Comparison of ENCODE assay signal across 8 mouse cellular contexts in the genomic region with DNA sequence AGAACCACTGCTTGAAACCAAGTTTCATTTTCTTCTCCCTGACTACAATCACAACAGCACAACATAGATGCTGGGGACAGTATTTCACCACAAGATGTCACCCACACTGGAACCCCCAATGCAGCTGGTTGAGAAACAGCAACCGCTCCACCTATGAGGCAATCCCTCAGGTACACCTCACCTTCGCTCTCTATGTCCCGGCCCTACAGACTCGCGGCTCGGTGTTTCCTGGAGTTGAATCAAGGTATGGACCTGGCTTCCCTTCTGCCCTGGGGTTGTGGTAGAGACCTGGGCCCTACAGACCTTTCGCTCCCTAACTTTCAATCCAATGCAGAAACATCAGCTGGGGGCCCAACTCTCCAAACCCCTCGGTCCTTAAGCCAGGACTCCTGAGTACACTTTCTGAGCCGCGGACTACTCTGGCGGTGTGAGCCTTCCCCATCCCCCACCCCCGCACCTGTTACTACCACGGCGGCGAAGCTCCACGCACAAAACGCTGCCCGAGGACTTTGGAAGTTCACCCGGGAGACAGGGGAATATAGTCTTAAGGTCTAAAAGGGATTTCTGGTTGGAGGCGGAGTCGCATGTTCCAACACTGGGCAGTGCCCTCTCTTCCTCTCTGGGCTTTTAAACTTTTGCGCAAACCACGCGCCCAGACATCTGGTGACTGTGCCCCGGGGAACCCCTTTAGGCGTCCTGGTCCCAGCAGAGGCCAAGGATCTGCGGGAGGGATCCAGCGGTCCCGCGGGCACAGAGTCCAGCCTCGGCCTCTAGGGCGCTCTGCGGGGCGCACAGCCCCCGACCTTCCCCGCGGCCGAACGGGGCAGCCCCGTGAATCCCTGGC. TPM values are rescaled to one million over a fixed set of nuclear protein-coding genes. Genes with fewer than 3 reads are reported as not detected.
DNase-seq lines count a peak whose midpoint lies in the region; ATAC-seq and TF ChIP-seq lines count a peak whose summit lies in the region.

No protein-coding gene starts in this region.

- no peaks in the 10 kb centered on the region for H3K27me3 ChIP-seq in heart, embryonic 12.5 days (replicated peaks)
- H3K27me3 ChIP-seq in hindbrain, embryonic 14.5 days (ENCODE audit: control insufficient read depth, insufficient read depth, low read length) = peaks cover 25% of the 10 kb centered on the region
- no peaks in the 10 kb centered on the region for H3K27me3 ChIP-seq in liver, postnatal 0 days (ENCODE audit: insufficient read depth, low read length)
- H3K27me3 ChIP-seq in stomach, embryonic 15.5 days (replicated peaks) = no peaks in the 10 kb centered on the region

- H3K4me3 ChIP-seq in heart, embryonic 12.5 days = peak overlapping the region; percentile 63
- H3K4me3 ChIP-seq in bone marrow macrophage, adult 2 months (ENCODE audit: insufficient read depth, low read length) = peak overlapping the region; percentile 81
- peak overlapping the region; percentile 43 for H3K4me3 ChIP-seq in hindbrain, embryonic 14.5 days (replicated peaks; ENCODE audit: low read length)
- peak overlapping the region; percentile 88 for H3K4me3 ChIP-seq in liver, postnatal 0 days (ENCODE audit: low read depth, low read length)
- peak overlapping the region; percentile 67 for H3K4me3 ChIP-seq in stomach, embryonic 15.5 days (replicated peaks)

- H3K4me1 ChIP-seq in heart, embryonic 12.5 days (replicated peaks) = peaks cover 72% of the 10 kb centered on the region
- peaks cover 62% of the 10 kb centered on the region for H3K4me1 ChIP-seq in bone marrow macrophage, adult 2 months (ENCODE audit: control insufficient read depth, insufficient read depth, low read length)
- peaks cover 32% of the 10 kb centered on the region for H3K4me1 ChIP-seq in hindbrain, embryonic 14.5 days (replicated peaks; ENCODE audit: control insufficient read depth, insufficient read depth, low read length)
- peaks cover 61% of the 10 kb centered on the region for H3K4me1 ChIP-seq in liver, postnatal 0 days (ENCODE audit: insufficient read depth)
- H3K4me1 ChIP-seq in stomach, embryonic 15.5 days = peaks cover 47% of the 10 kb centered on the region

- 0 out of 2 replicates have a peak, but pooled peaks have one; percentile 65 for TF ChIP-seq POLR2A in bone marrow macrophage, adult 2 months (IDR thresholded peaks at IDR 0.05; ENCODE audit: borderline replicate concordance, low read depth, low read length)

- H3K4me2 ChIP-seq in heart, embryonic 12.5 days = peak overlapping the region; percentile 90
- H3K4me2 ChIP-seq in hindbrain, embryonic 14.5 days (replicated peaks) = peak overlapping the region; percentile 71
- H3K4me2 ChIP-seq in liver, postnatal 0 days (ENCODE audit: low read depth, low read length) = peak overlapping the region; percentile 86
- H3K4me2 ChIP-seq in stomach, embryonic 15.5 days = peak overlapping the region; percentile 87

- peak overlapping the region; percentile 76 for H3K9ac ChIP-seq in heart, embryonic 12.5 days
- H3K9ac ChIP-seq in hindbrain, embryonic 14.5 days = peak overlapping the region; percentile 53; the same call in 1 of the 2 replicates
- peak overlapping the region; percentile 88 for H3K9ac ChIP-seq in liver, postnatal 0 days (replicated peaks)
- peak overlapping the region; percentile 71 for H3K9ac ChIP-seq in stomach, embryonic 15.5 days

- no peaks in the 10 kb centered on the region for H3K36me3 ChIP-seq in heart, embryonic 12.5 days
- H3K36me3 ChIP-seq in hindbrain, embryonic 14.5 days (replicated peaks; ENCODE audit: control insufficient read depth, insufficient read depth) = no peaks in the 10 kb centered on the region
- no peaks in the 10 kb centered on the region for H3K36me3 ChIP-seq in liver, postnatal 0 days (replicated peaks; ENCODE audit: insufficient read depth, low read length)
- H3K36me3 ChIP-seq in stomach, embryonic 15.5 days = no peaks in the 10 kb centered on the region

- no peak; the same call in 1 of the 2 replicates for ATAC-seq in heart, embryonic 12.5 days (ENCODE audit: insufficient number of reproducible peaks, low FRiP score)
- ATAC-seq in hindbrain, embryonic 14.5 days (ENCODE audit: low FRiP score) = no peak
- ATAC-seq in liver, postnatal 0 days = peak; percentile 48
- ATAC-seq in stomach, embryonic 15.5 days (ENCODE audit: insufficient read depth, low FRiP score, low read depth) = peak; percentile 19

- intact Hi-C loops in heart, postnatal 25 days (cut with DNase I) = no loop called here

- no peaks in the 10 kb centered on the region for H3K9me3 ChIP-seq in heart, embryonic 12.5 days (replicated peaks)
- no peaks in the 10 kb centered on the region for H3K9me3 ChIP-seq in hindbrain, embryonic 14.5 days (ENCODE audit: control insufficient read depth, low read length)
- no peaks in the 10 kb centered on the region for H3K9me3 ChIP-seq in liver, postnatal 0 days (ENCODE audit: low read length)
- no peaks in the 10 kb centered on the region for H3K9me3 ChIP-seq in stomach, embryonic 15.5 days

- H3K27ac ChIP-seq in heart, embryonic 12.5 days (ENCODE audit: poor library complexity, severe bottlenecking) = no peak overlapping the region
- peak overlapping the region; percentile 56 for H3K27ac ChIP-seq in bone marrow macrophage, adult 2 months (ENCODE audit: insufficient read depth, low read depth, low read length)
- H3K27ac ChIP-seq in hindbrain, embryonic 14.5 days = no peak overlapping the region
- peak overlapping the region; percentile 89 for H3K27ac ChIP-seq in liver, postnatal 0 days (ENCODE audit: low read depth)
- peak overlapping the region; percentile 3; the same call in 1 of the 2 replicates for H3K27ac ChIP-seq in stomach, embryonic 15.5 days

- WGBS in heart, embryonic 12.5 days = 7% methylated on average over 40 of the region's 40 CpGs
- WGBS in hindbrain, embryonic 14.5 days = 7% methylated on average over 40 of the region's 40 CpGs
- WGBS in liver, postnatal 0 days (ENCODE audit: insufficient replicate concordance) = 2% methylated on average over 39 of the region's 40 CpGs
- 7% methylated on average over 40 of the region's 40 CpGs for WGBS in stomach, embryonic 15.5 days

- no peak for TF ChIP-seq CTCF in bone marrow macrophage, adult 2 months (IDR thresholded peaks at IDR 0.05; ENCODE audit: low read depth, low read length)
- peak; percentile 33; the same call in 1 of the 2 replicates for TF ChIP-seq CTCF in liver, postnatal 0 days (IDR thresholded peaks at IDR 0.05; ENCODE audit: low read depth)

- TF ChIP-seq EP300 in liver, postnatal 0 days (IDR thresholded peaks at IDR 0.05; ENCODE audit: low read depth) = no peak

- no peak for DNase-seq in heart, postnatal 25 days (ENCODE audit: low spot score)
- DNase-seq in hindbrain, embryonic 14.5 days (ENCODE audit: low spot score) = no peak
- peak; percentile 66 for DNase-seq in liver, postnatal 0 days
- DNase-seq in adrenal gland, postnatal 4 days (ENCODE audit: low spot score in 2 of 2) = no peak
- no peak for DNase-seq in layer of hippocampus, adult 9-10 months (ENCODE audit: low spot score)

RNA-seq across cellular contexts. Expression of gene Rhbdf2, which starts 3.3 kb away (rescaled TPM):
- polyA plus RNA-seq in heart, embryonic 12.5 days (2016; fragmentation: Nextera tagmentation; extraction: Ambion mirVana) = 7.5 and 8.1 TPM in 2 replicates
- 10 to 100 TPM; 10.6 to 12.8 TPM for total RNA-seq in heart, postnatal 25 days (2021)
- polyA plus RNA-seq in bone marrow macrophage, adult 2 months (2012; ENCODE audit: insufficient read depth, insufficient read length, missing spikeins) = 37.5 and 39.0 TPM in 2 replicates
- polyA plus RNA-seq in hindbrain, embryonic 14.5 days (2014; fragmentation: Nextera tagmentation; extraction: Ambion mirVana) = 1.1 and 1.2 TPM in 2 replicates
- polyA plus RNA-seq in liver, postnatal 0 days (2015; fragmentation: Nextera tagmentation; extraction: Ambion mirVana) = 4.9 and 6.2 TPM in 2 replicates
- 7.4 and 7.5 TPM in 2 replicates for polyA plus RNA-seq in stomach, embryonic 15.5 days (2015; fragmentation: Nextera tagmentation; extraction: Ambion mirVana)
- total RNA-seq in adrenal gland, postnatal 4 days (2021) = 10 to 100 TPM; 18.0 TPM

RNA-seq across cellular contexts. Expression of gene Prcd, which starts 29.8 kb away (rescaled TPM):
- polyA plus RNA-seq in heart, embryonic 12.5 days (2016; fragmentation: Nextera tagmentation; extraction: Ambion mirVana) = 0.73 TPM in 1 of 2 replicates, not detected in the other
- total RNA-seq in heart, postnatal 25 days (2021) = 1 to 10 TPM; 1.0 to 1.6 TPM
- polyA plus RNA-seq in bone marrow macrophage, adult 2 months (2012; ENCODE audit: insufficient read depth, insufficient read length, missing spikeins) = not detected in 2 replicates
- 2.8 and 3.5 TPM in 2 replicates for polyA plus RNA-seq in hindbrain, embryonic 14.5 days (2014; fragmentation: Nextera tagmentation; extraction: Ambion mirVana)
- polyA plus RNA-seq in liver, postnatal 0 days (2015; fragmentation: Nextera tagmentation; extraction: Ambion mirVana) = 0.32 TPM in 1 of 2 replicates, not detected in the other
- 1.2 and 1.3 TPM in 2 replicates for polyA plus RNA-seq in stomach, embryonic 15.5 days (2015; fragmentation: Nextera tagmentation; extraction: Ambion mirVana)
- total RNA-seq in adrenal gland, postnatal 4 days (2021) = 1 to 10 TPM; 5.2 to 5.5 TPM

RNA-seq across cellular contexts. Expression of gene Cygb, which starts 30.6 kb away (rescaled TPM):
- polyA plus RNA-seq in heart, embryonic 12.5 days (2016; fragmentation: Nextera tagmentation; extraction: Ambion mirVana) = 1.3 and 1.4 TPM in 2 replicates
- 10 to 100 TPM; 34.8 to 49.8 TPM for total RNA-seq in heart, postnatal 25 days (2021)
- not detected in 2 replicates for polyA plus RNA-seq in bone marrow macrophage, adult 2 months (2012; ENCODE audit: insufficient read depth, insufficient read length, missing spikeins)
- polyA plus RNA-seq in hindbrain, embryonic 14.5 days (2014; fragmentation: Nextera tagmentation; extraction: Ambion mirVana) = 26.5 and 29.7 TPM in 2 replicates
- polyA plus RNA-seq in liver, postnatal 0 days (2015; fragmentation: Nextera tagmentation; extraction: Ambion mirVana) = 3.6 and 3.7 TPM in 2 replicates
- polyA plus RNA-seq in stomach, embryonic 15.5 days (2015; fragmentation: Nextera tagmentation; extraction: Ambion mirVana) = 16.7 and 17.7 TPM in 2 replicates
- 10 to 100 TPM; 39.7 to 43.6 TPM for total RNA-seq in adrenal gland, postnatal 4 days (2021)

RNA-seq across cellular contexts. Expression of gene Aanat, which starts 37.3 kb away (rescaled TPM):
- not detected in 2 replicates for polyA plus RNA-seq in heart, embryonic 12.5 days (2016; fragmentation: Nextera tagmentation; extraction: Ambion mirVana)
- total RNA-seq in heart, postnatal 25 days (2021) = not detected
- polyA plus RNA-seq in bone marrow macrophage, adult 2 months (2012; ENCODE audit: insufficient read depth, insufficient read length, missing spikeins) = not detected in 2 replicates
- polyA plus RNA-seq in hindbrain, embryonic 14.5 days (2014; fragmentation: Nextera tagmentation; extraction: Ambion mirVana) = 0.15 TPM in 1 of 2 replicates, not detected in the other
- not detected in 2 replicates for polyA plus RNA-seq in liver, postnatal 0 days (2015; fragmentation: Nextera tagmentation; extraction: Ambion mirVana)
- 0.09 TPM in 1 of 2 replicates, not detected in the other for polyA plus RNA-seq in stomach, embryonic 15.5 days (2015; fragmentation: Nextera tagmentation; extraction: Ambion mirVana)
- total RNA-seq in adrenal gland, postnatal 4 days (2021) = not detected

RNA-seq across cellular contexts. Expression of gene Ube2o, which starts 42.3 kb away (rescaled TPM):
- 18.1 and 19.9 TPM in 2 replicates for polyA plus RNA-seq in heart, embryonic 12.5 days (2016; fragmentation: Nextera tagmentation; extraction: Ambion mirVana)
- 10 to 100 TPM; 31.4 to 37.1 TPM for total RNA-seq in heart, postnatal 25 days (2021)
- polyA plus RNA-seq in bone marrow macrophage, adult 2 months (2012; ENCODE audit: insufficient read depth, insufficient read length, missing spikeins) = 6.2 and 8.0 TPM in 2 replicates
- polyA plus RNA-seq in hindbrain, embryonic 14.5 days (2014; fragmentation: Nextera tagmentation; extraction: Ambion mirVana) = 27.5 and 28.5 TPM in 2 replicates
- polyA plus RNA-seq in liver, postnatal 0 days (2015; fragmentation: Nextera tagmentation; extraction: Ambion mirVana) = 15.2 and 16.3 TPM in 2 replicates
- polyA plus RNA-seq in stomach, embryonic 15.5 days (2015; fragmentation: Nextera tagmentation; extraction: Ambion mirVana) = 12.5 and 14.0 TPM in 2 replicates
- total RNA-seq in adrenal gland, postnatal 4 days (2021) = 10 to 100 TPM; 32.6 to 39.0 TPM

Comparison
In these comparisons a context has a peak if more than half of its experiments do, and no peak if none do; other contexts are left out.
1. ATAC-seq: peak in liver, postnatal 0 days (single experiment) and stomach, embryonic 15.5 days (single experiment); none in heart, embryonic 12.5 days (single experiment) and hindbrain, embryonic 14.5 days (single experiment).
2. H3K27ac ChIP-seq: peak in bone marrow macrophage, adult 2 months (single experiment), liver, postnatal 0 days (single experiment) and stomach, embryonic 15.5 days (single experiment); none in heart, embryonic 12.5 days (single experiment) and hindbrain, embryonic 14.5 days (single experiment).
3. Peak in every context shown above with its lines, with median percentiles within 50 percentile points of each other: H3K4me2 ChIP-seq, H3K4me3 ChIP-seq and H3K9ac ChIP-seq.